Mouse (Mus musculus): ENCODE measurements at regions not wholly inside any gene's neighbourhood (a gene's known extent, or its start where the extent isn't known, plus 50 kb on each side); places are given as distances from the start of the nearest gene placed in this dataset.

DNA sequence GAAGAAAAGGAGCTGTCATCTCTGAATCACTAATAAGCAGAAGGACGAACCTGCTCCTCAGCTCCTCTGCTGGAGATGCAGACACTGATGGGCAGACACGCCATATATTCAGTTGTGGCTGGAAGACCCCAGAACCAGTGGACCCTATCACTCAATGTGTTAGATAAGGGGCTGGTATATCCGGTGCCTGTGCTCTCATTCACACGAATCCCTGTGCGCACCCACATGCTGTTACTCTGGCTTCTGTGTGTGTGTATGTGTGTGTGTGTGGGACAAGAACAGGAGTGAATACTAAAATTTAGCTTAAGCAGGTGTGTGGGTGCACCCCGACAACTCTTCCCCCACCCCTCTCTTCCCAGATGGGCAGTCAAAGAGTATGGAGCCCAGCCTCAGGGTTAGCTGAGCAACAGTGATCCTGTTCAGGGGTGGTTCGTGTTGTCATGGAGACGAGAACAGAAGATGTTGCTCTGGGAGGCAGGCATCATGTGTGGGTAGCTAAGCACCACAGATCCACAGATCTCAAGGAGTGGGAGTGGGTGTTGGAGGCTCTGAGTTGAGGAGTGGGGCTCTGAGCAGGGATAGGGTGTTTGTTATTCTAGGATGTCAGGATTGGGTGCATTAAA, 93.7 kb upstream of the Ywhaq start:
- no peak overlapping the region for H3K4me3 ChIP-seq (ENCODE audit: control insufficient read depth in 1 of 2, insufficient read depth in 1 of 2, low read depth in 2 of 2, low read length in 2 of 2)
- H3K4me1 ChIP-seq (ENCODE audit: control insufficient read depth in 1 of 2, insufficient read depth in 2 of 2, low read length in 2 of 2), result no peaks in the 10 kb centered on the region
- no peak overlapping the region for H3K27ac ChIP-seq (ENCODE audit: control insufficient read depth, low read depth, low read length)
- H3K36me3 ChIP-seq (ENCODE audit: control insufficient read depth in 1 of 2, insufficient read depth in 2 of 2, low read length in 2 of 2), result no peaks in the 10 kb centered on the region
- TF ChIP-seq EP300 (IDR thresholded peaks at IDR 0.05; ENCODE audit: low read depth in 1 of 2, low read length in 2 of 2) (no peak), POLR2AphosphoS2 (IDR thresholded peaks at IDR 0.05; ENCODE audit: low read length) (no peak), RCOR1 (IDR thresholded peaks at IDR 0.05; ENCODE audit: low read depth, low read length) (no peak), POLR2A (IDR thresholded peaks at IDR 0.05; ENCODE audit: control insufficient read depth in 1 of 2, insufficient read depth in 1 of 2, low read depth in 1 of 2, low read length in 2 of 2, poor library complexity in 1 of 2) (no peak)
- no peaks in the 10 kb centered on the region for H3K27me3 ChIP-seq (ENCODE audit: control insufficient read depth in 1 of 2, insufficient read depth in 2 of 2, low read length in 2 of 2)
- DNase-seq (ENCODE audit: low read depth, low spot score), result no peak
- no peaks in the 10 kb centered on the region for H3K9me3 ChIP-seq (replicated peaks; ENCODE audit: insufficient read depth, low read length)
- H3K9ac ChIP-seq (ENCODE audit: control insufficient read depth, low read depth, low read length, poor library complexity, severe bottlenecking), result no peak overlapping the region
- H3K79me2 ChIP-seq (ENCODE audit: control insufficient read depth, insufficient read depth, low read length, poor library complexity), result no peaks in the 10 kb centered on the region

GRCm38 (mm10) chr12:21507080-21507479, 89.6 kb upstream of the Ywhaq start:
- DNase-seq (ENCODE audit: low read depth, low spot score), result no peak
- Histone ChIP-seq H3K9me3 (replicated peaks; ENCODE audit: insufficient read depth, low read length) (no peaks in the 10 kb centered on the region), H3K79me2 (ENCODE audit: control insufficient read depth, insufficient read depth, low read length, poor library complexity) (no peaks in the 10 kb centered on the region), H3K4me1 (ENCODE audit: control insufficient read depth in 1 of 2, insufficient read depth in 2 of 2, low read length in 2 of 2) (no peaks in the 10 kb centered on the region), H3K27me3 (ENCODE audit: control insufficient read depth in 1 of 2, insufficient read depth in 2 of 2, low read length in 2 of 2) (no peaks in the 10 kb centered on the region), H3K4me3 (ENCODE audit: control insufficient read depth in 1 of 2, insufficient read depth in 1 of 2, low read depth in 2 of 2, low read length in 2 of 2) (no peak overlapping the region), H3K36me3 (ENCODE audit: control insufficient read depth in 1 of 2, insufficient read depth in 2 of 2, low read length in 2 of 2) (no peaks in the 10 kb centered on the region), H3K9ac (ENCODE audit: control insufficient read depth, low read depth, low read length, poor library complexity, severe bottlenecking) (no peak overlapping the region), H3K27ac (ENCODE audit: control insufficient read depth, low read depth, low read length) (no peak overlapping the region)
- no peak for TF ChIP-seq ZMIZ1 (IDR thresholded peaks at IDR 0.05; ENCODE audit: low read depth, low read length)
- no peak for TF ChIP-seq GABPA (IDR thresholded peaks at IDR 0.05; ENCODE audit: low read depth, low read length)
- TF ChIP-seq MAX (IDR thresholded peaks at IDR 0.05; ENCODE audit: low read length), result no peak
- TF ChIP-seq TBP (IDR thresholded peaks at IDR 0.05; ENCODE audit: low read depth, low read length), result no peak
- TF ChIP-seq TCF12 (IDR thresholded peaks at IDR 0.05; ENCODE audit: low read depth, low read length), result no peak
- TF ChIP-seq E2F4 (IDR thresholded peaks at IDR 0.05; ENCODE audit: borderline replicate concordance, low read depth, low read length), result no peak
- TF ChIP-seq MXI1 (IDR thresholded peaks at IDR 0.05; ENCODE audit: low read depth, low read length), result no peak
- no peak for TF ChIP-seq POLR2AphosphoS5 (IDR thresholded peaks at IDR 0.05; ENCODE audit: borderline replicate concordance, low read depth, low read length)
- TF ChIP-seq MYB (IDR thresholded peaks at IDR 0.05; ENCODE audit: low read depth, low read length), result no peak
- TF ChIP-seq ETS1 (IDR thresholded peaks at IDR 0.05; ENCODE audit: low read depth, low read length), result no peak
- no peak for TF ChIP-seq RAD21 (IDR thresholded peaks at IDR 0.05; ENCODE audit: low read depth, low read length)
- TF ChIP-seq MAZ (IDR thresholded peaks at IDR 0.05; ENCODE audit: low read depth, low read length), result no peak
- no peak for TF ChIP-seq ZNF384 (IDR thresholded peaks at IDR 0.05; ENCODE audit: low read depth, low read length)
- TF ChIP-seq CHD2 (IDR thresholded peaks at IDR 0.05; ENCODE audit: low read length), result no peak
- no peak for TF ChIP-seq MEF2A (IDR thresholded peaks at IDR 0.05; ENCODE audit: extremely low read depth, insufficient replicate concordance, low read depth, low read length, poor library complexity, severe bottlenecking)
- TF ChIP-seq KAT2A (conservative IDR thresholded peaks at IDR 0.05; ENCODE audit: low read depth, low read length), result no peak
- TF ChIP-seq USF1 (IDR thresholded peaks at IDR 0.05; ENCODE audit: low read depth, low read length), result no peak
- no peak for TF ChIP-seq USF2 (IDR thresholded peaks at IDR 0.05; ENCODE audit: borderline replicate concordance in 1 of 2, insufficient read depth in 1 of 2, low read depth in 1 of 2, low read length in 2 of 2)
- no peak for TF ChIP-seq POLR2A (IDR thresholded peaks at IDR 0.05; ENCODE audit: control insufficient read depth in 1 of 2, insufficient read depth in 1 of 2, low read depth in 1 of 2, low read length in 2 of 2, poor library complexity in 1 of 2)
- no peak for TF ChIP-seq CTCF (IDR thresholded peaks at IDR 0.05 in 2 of 3, conservative IDR thresholded peaks at IDR 0.05 in 1 of 3; ENCODE audit: control insufficient read depth in 1 of 3, insufficient read depth in 1 of 3, low read depth in 2 of 3, low read length in 3 of 3, poor library complexity in 1 of 3, severe bottlenecking in 1 of 3)
